Comparison of ENCODE assay signal across 21 mouse cellular contexts in the genomic region with DNA sequence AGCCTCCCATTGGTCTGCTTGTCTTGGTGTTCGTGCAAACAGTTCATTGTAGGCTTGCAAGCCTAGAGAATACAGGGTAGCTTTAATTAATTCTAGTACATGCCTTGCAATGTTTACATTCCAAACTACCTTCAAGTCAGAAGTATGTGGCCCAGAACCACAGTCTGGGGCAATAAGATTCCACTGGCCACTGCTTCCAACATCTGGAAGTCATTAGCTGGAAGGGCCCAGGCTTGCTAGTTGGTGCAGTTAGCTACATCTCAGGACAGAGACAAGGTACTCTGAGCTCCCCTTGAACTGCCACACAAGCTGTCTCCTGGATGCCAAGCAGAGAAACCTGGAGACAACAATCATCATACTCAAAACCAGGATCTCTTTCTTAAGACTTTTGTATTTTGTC.
DNase-seq lines count a peak whose midpoint lies in the region; ATAC-seq and TF ChIP-seq lines count a peak whose summit lies in the region.
"Had no signal": no experiment of that assay in that cellular context is flagged by ENCODE, and none has a peak within 500 bp of the region (broad histone marks: within the 10 kb centered on the region; RNA-seq: fewer than 3 reads in every experiment).

No protein-coding gene starts in this region.

- H3K9ac ChIP-seq in embryonic facial prominence, embryonic 14.5 days (ENCODE audit: low read depth, low read length): no peak overlapping the region
- H3K9ac ChIP-seq in limb, embryonic 13.5 days: no peak overlapping the region
- H3K9ac ChIP-seq in intestine, postnatal 0 days (ENCODE audit: low read depth, low read length): no peak overlapping the region
- H3K9ac ChIP-seq in forebrain, embryonic 15.5 days (replicated peaks): no peak overlapping the region
- H3K9ac ChIP-seq: heart, embryonic 13.5 days; hindbrain, embryonic 15.5 days; liver, postnatal 0 days had no signal

- no peaks in the 10 kb centered on the region for H3K9me3 ChIP-seq in embryonic facial prominence, embryonic 14.5 days (ENCODE audit: control insufficient read depth, low read length)
- no peaks in the 10 kb centered on the region; the same call in 1 of the 2 replicates for H3K9me3 ChIP-seq in limb, embryonic 13.5 days
- no peaks in the 10 kb centered on the region for H3K9me3 ChIP-seq in intestine, postnatal 0 days (ENCODE audit: control insufficient read depth)
- H3K9me3 ChIP-seq in forebrain, embryonic 15.5 days: no peaks in the 10 kb centered on the region
- H3K9me3 ChIP-seq: heart, embryonic 13.5 days; hindbrain, embryonic 15.5 days; midbrain, embryonic 10.5 days had no signal

- no peak for TF ChIP-seq CTCF in intestine, postnatal 0 days (IDR thresholded peaks at IDR 0.05; ENCODE audit: low read depth)

- DNase-seq in Muller cell, postnatal 12 days (ENCODE audit: inconsistent ontology term): peak; percentile 43
- peak; percentile 80 for DNase-seq in embryo, embryonic 10 days (ENCODE audit: low spot score)
- peak; percentile 42 for DNase-seq in embryonic facial prominence, embryonic 14.5 days (ENCODE audit: low spot score)
- DNase-seq in MN1 (ENCODE audit: low spot score): no peak
- DNase-seq: cerebellum, adult 18-20 months; cerebellum, postnatal 36 days; gastrocnemius, postnatal 36 days; heart, postnatal 36 days; liver; liver, postnatal 0 days; lung, postnatal 14 days; thymus, postnatal 25 days had no signal

- H3K4me3 ChIP-seq in embryonic facial prominence, embryonic 14.5 days (ENCODE audit: low read depth, low read length): no peak overlapping the region
- H3K4me3 ChIP-seq in limb, embryonic 13.5 days: no peak overlapping the region
- no peak overlapping the region for H3K4me3 ChIP-seq in intestine, postnatal 0 days (ENCODE audit: low read depth, low read length)
- H3K4me3 ChIP-seq in forebrain, embryonic 15.5 days: no peak overlapping the region
- H3K4me3 ChIP-seq: heart, embryonic 13.5 days; hindbrain, embryonic 15.5 days; midbrain, embryonic 10.5 days had no signal

- no peak for ATAC-seq in embryonic facial prominence, embryonic 14.5 days (ENCODE audit: low read depth)
- ATAC-seq in limb, embryonic 13.5 days (ENCODE audit: low FRiP score, low read depth): 0 out of 2 replicates have a peak, but pooled peaks have one; percentile 15
- no peak for ATAC-seq in intestine, postnatal 0 days
- ATAC-seq in forebrain, embryonic 15.5 days (replicated peaks): no peak
- ATAC-seq: CD4-positive, CD25-positive, alpha-beta regulatory T cell, adult 4 months; forebrain, embryonic 14.5 days; intestine, embryonic 16.5 days; liver, postnatal 0 days had no signal

- WGBS in embryonic facial prominence, embryonic 14.5 days: 7% methylated on average over 1 of the region's 1 CpGs
- WGBS in limb, embryonic 13.5 days: 11% methylated on average over 1 of the region's 1 CpGs
- WGBS in intestine, postnatal 0 days: 52% methylated on average over 1 of the region's 1 CpGs
- WGBS in forebrain, embryonic 15.5 days: 73% methylated on average over 1 of the region's 1 CpGs

- peaks cover 8% of the 10 kb centered on the region for H3K4me1 ChIP-seq in embryonic facial prominence, embryonic 14.5 days (ENCODE audit: control insufficient read depth, insufficient read depth, low read length)
- peaks cover 34% of the 10 kb centered on the region for H3K4me1 ChIP-seq in limb, embryonic 13.5 days
- H3K4me1 ChIP-seq in intestine, postnatal 0 days (replicated peaks; ENCODE audit: control insufficient read depth, insufficient read depth, low read length): no peaks in the 10 kb centered on the region
- H3K4me1 ChIP-seq in forebrain, embryonic 15.5 days: no peaks in the 10 kb centered on the region
- H3K4me1 ChIP-seq: hindbrain, embryonic 15.5 days had no signal

- H3K27ac ChIP-seq in embryonic facial prominence, embryonic 14.5 days (replicated peaks; ENCODE audit: low read depth, low read length): no peak overlapping the region
- H3K27ac ChIP-seq in limb, embryonic 13.5 days: 0 out of 2 replicates have a peak overlapping the region, but pooled peaks have one; percentile 28
- no peak overlapping the region for H3K27ac ChIP-seq in intestine, postnatal 0 days (ENCODE audit: low read depth, low read length)
- H3K27ac ChIP-seq in forebrain, embryonic 15.5 days (replicated peaks): no peak overlapping the region
- H3K27ac ChIP-seq: hindbrain, embryonic 15.5 days; midbrain, embryonic 10.5 days had no signal

- H3K27me3 ChIP-seq in embryonic facial prominence, embryonic 14.5 days (replicated peaks; ENCODE audit: control insufficient read depth, insufficient read depth, low read length): no peaks in the 10 kb centered on the region
- no peaks in the 10 kb centered on the region for H3K27me3 ChIP-seq in limb, embryonic 13.5 days
- no peaks in the 10 kb centered on the region for H3K27me3 ChIP-seq in intestine, postnatal 0 days (replicated peaks; ENCODE audit: control insufficient read depth, insufficient read depth, low read length)
- H3K27me3 ChIP-seq in forebrain, embryonic 15.5 days: no peaks in the 10 kb centered on the region
- H3K27me3 ChIP-seq: heart, embryonic 13.5 days; hindbrain, embryonic 15.5 days had no signal

- H3K36me3 ChIP-seq in embryonic facial prominence, embryonic 14.5 days (ENCODE audit: control insufficient read depth, insufficient read depth, low read length): no peaks in the 10 kb centered on the region
- H3K36me3 ChIP-seq in limb, embryonic 13.5 days: no peaks in the 10 kb centered on the region
- H3K36me3 ChIP-seq in intestine, postnatal 0 days (ENCODE audit: control insufficient read depth, insufficient read depth): no peaks in the 10 kb centered on the region
- no peaks in the 10 kb centered on the region for H3K36me3 ChIP-seq in forebrain, embryonic 15.5 days
- H3K36me3 ChIP-seq: heart, embryonic 13.5 days; hindbrain, embryonic 15.5 days; midbrain, embryonic 10.5 days had no signal

- H3K4me2 ChIP-seq in embryonic facial prominence, embryonic 14.5 days (ENCODE audit: low read depth, low read length): no peak overlapping the region
- no peak overlapping the region for H3K4me2 ChIP-seq in limb, embryonic 13.5 days (replicated peaks)
- H3K4me2 ChIP-seq in intestine, postnatal 0 days (replicated peaks; ENCODE audit: low read depth): no peak overlapping the region
- H3K4me2 ChIP-seq in forebrain, embryonic 15.5 days (replicated peaks): no peak overlapping the region
- H3K4me2 ChIP-seq: hindbrain, embryonic 15.5 days had no signal
